Comparison of ENCODE assay signal across 26 mouse cellular contexts in the genomic region with DNA sequence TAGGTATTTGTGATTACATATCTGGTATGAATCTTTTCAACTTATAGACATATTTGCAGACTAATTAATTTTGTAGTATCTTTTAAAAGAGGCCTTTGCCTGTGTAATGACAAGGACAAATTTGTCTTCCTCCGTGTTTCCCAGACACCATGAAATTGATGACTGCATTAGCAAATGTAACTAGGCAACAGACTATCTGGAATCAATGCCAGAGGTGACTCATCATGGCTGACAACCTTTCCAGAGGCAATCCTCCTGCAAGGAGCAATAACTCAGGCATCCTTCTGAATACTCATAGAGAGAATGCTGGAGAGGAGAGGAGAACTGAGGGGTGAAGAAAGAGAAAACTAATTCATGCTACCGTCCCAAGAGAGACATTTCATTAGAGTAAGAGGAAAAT.
DNase-seq lines count a peak whose midpoint lies in the region; ATAC-seq and TF ChIP-seq lines count a peak whose summit lies in the region.
"Had no signal": no experiment of that assay in that cellular context is flagged by ENCODE, and none has a peak within 500 bp of the region (broad histone marks: within the 10 kb centered on the region; RNA-seq: fewer than 3 reads in every experiment).

No protein-coding gene starts in this region.

- no peak overlapping the region for H3K4me3 ChIP-seq in hindbrain, postnatal 0 days (ENCODE audit: low read length)
- no peak overlapping the region for H3K4me3 ChIP-seq in hindbrain, embryonic 12.5 days
- H3K4me3 ChIP-seq: embryonic facial prominence, embryonic 13.5 days; erythroblast, embryonic 14.5 days; forebrain, embryonic 13.5 days; intestine, embryonic 15.5 days; limb, embryonic 12.5 days had no signal

- TF ChIP-seq CTCF in hindbrain, postnatal 0 days (IDR thresholded peaks at IDR 0.05; ENCODE audit: low read depth): no peak

- no peaks in the 10 kb centered on the region for H3K27me3 ChIP-seq in hindbrain, postnatal 0 days (ENCODE audit: insufficient read depth, low read length)
- H3K27me3 ChIP-seq in hindbrain, embryonic 12.5 days: no peaks in the 10 kb centered on the region
- H3K27me3 ChIP-seq: embryonic facial prominence, embryonic 13.5 days; forebrain, embryonic 13.5 days; intestine, embryonic 15.5 days; limb, embryonic 12.5 days had no signal

- H3K9me3 ChIP-seq in hindbrain, postnatal 0 days (ENCODE audit: low read length): no peaks in the 10 kb centered on the region
- H3K9me3 ChIP-seq in hindbrain, embryonic 12.5 days (replicated peaks): no peaks in the 10 kb centered on the region
- H3K9me3 ChIP-seq: embryonic facial prominence, embryonic 13.5 days; forebrain, embryonic 13.5 days; intestine, embryonic 15.5 days; limb, embryonic 12.5 days had no signal

- WGBS in hindbrain, postnatal 0 days: 27% methylated on average over 2 of the region's 2 CpGs
- WGBS in hindbrain, embryonic 12.5 days: 52% methylated on average over 2 of the region's 2 CpGs

- no peak overlapping the region for H3K4me2 ChIP-seq in hindbrain, postnatal 0 days (ENCODE audit: low read depth, low read length)
- no peak overlapping the region for H3K4me2 ChIP-seq in hindbrain, embryonic 12.5 days (replicated peaks)
- H3K4me2 ChIP-seq: embryonic facial prominence, embryonic 13.5 days; forebrain, embryonic 13.5 days; heart, embryonic 11.5 days; hindbrain, embryonic 14.5 days; intestine, embryonic 15.5 days; limb, embryonic 12.5 days; liver, embryonic 11.5 days; midbrain, embryonic 11.5 days had no signal

- H3K9ac ChIP-seq in hindbrain, postnatal 0 days (replicated peaks; ENCODE audit: low read length): no peak overlapping the region
- H3K9ac ChIP-seq in hindbrain, embryonic 12.5 days: no peak overlapping the region
- H3K9ac ChIP-seq: embryonic facial prominence, embryonic 13.5 days; forebrain, embryonic 13.5 days; hindbrain, embryonic 14.5 days; intestine, embryonic 15.5 days; limb, embryonic 12.5 days; liver, postnatal 0 days had no signal

- peak; percentile 3 for DNase-seq in adrenal gland, postnatal 14 days
- no peak for DNase-seq in adrenal gland, postnatal 25 days
- peak; percentile 37 for DNase-seq in hindbrain, postnatal 0 days (ENCODE audit: low spot score)
- peak; percentile 61 for DNase-seq in brain, adult 2 months (ENCODE audit: low read depth, low spot score)
- peak; percentile 9 for DNase-seq in mesoderm, embryonic 11.5 days (ENCODE audit: low read depth, low spot score)
- DNase-seq in gastrocnemius, postnatal 25 days: no peak
- DNase-seq: cerebellum, adult 11 months; cerebellum, adult 9-11 months; gastrocnemius, postnatal 10 days; heart, adult 11 months; kidney, adult 8-10 months; kidney, postnatal 14 days; liver, postnatal 0 days; thymus, adult 2 months had no signal

- no peak overlapping the region for H3K27ac ChIP-seq in hindbrain, postnatal 0 days
- H3K27ac ChIP-seq in hindbrain, embryonic 12.5 days: no peak overlapping the region
- H3K27ac ChIP-seq: embryonic facial prominence, embryonic 13.5 days; forebrain, embryonic 13.5 days; hindbrain, embryonic 14.5 days; intestine, embryonic 15.5 days; limb, embryonic 12.5 days had no signal

- no peaks in the 10 kb centered on the region for H3K4me1 ChIP-seq in hindbrain, postnatal 0 days (ENCODE audit: insufficient read depth, low read length)
- H3K4me1 ChIP-seq in hindbrain, embryonic 12.5 days: no peaks in the 10 kb centered on the region
- H3K4me1 ChIP-seq: embryonic facial prominence, embryonic 13.5 days; forebrain, embryonic 13.5 days; intestine, embryonic 15.5 days; limb, embryonic 12.5 days had no signal

- H3K36me3 ChIP-seq in hindbrain, postnatal 0 days (ENCODE audit: insufficient read depth, low read length): no peaks in the 10 kb centered on the region
- H3K36me3 ChIP-seq in hindbrain, embryonic 12.5 days: no peaks in the 10 kb centered on the region
- H3K36me3 ChIP-seq: embryonic facial prominence, embryonic 13.5 days; intestine, embryonic 15.5 days; limb, embryonic 12.5 days had no signal

- ATAC-seq in hindbrain, postnatal 0 days: no peak
- ATAC-seq in hindbrain, embryonic 12.5 days (ENCODE audit: low FRiP score): no peak
- ATAC-seq: CD4-positive, CD25-positive, alpha-beta regulatory T cell, adult 4 months; forebrain, embryonic 13.5 days; intestine, embryonic 15.5 days; liver, postnatal 0 days; lung, postnatal 0 days had no signal

Comparison
In these comparisons a context has a peak if more than half of its experiments do, and no peak if none do; other contexts are left out.
1. DNase-seq: peak in adrenal gland, postnatal 14 days (single experiment), hindbrain, postnatal 0 days (single experiment), brain, adult 2 months (single experiment) and mesoderm, embryonic 11.5 days (single experiment); none in adrenal gland, postnatal 25 days (single experiment) and gastrocnemius, postnatal 25 days (single experiment).